Mouse (Mus musculus) myocyte (in vitro differentiated cells): ENCODE measurements around the gene Cbarp. TPM values are rescaled to one million over a fixed set of nuclear protein-coding genes. Genes with fewer than 3 reads are reported as not detected.

Experiments used
- H3K27me3 ChIP-seq: one replicate; pipeline ENCODE4 v1.6.1; 2011; ENCODE audit not compliant: control insufficient read depth, insufficient read depth, insufficient read length
- H3K36me3 ChIP-seq: one replicate; pipeline ENCODE4 v1.6.1; 2011; ENCODE audit not compliant: control insufficient read depth, insufficient read depth
- H3K4me2 ChIP-seq: one replicate; pipeline ENCODE4 v1.6.1; 2011; ENCODE audit warnings: low read depth, control low read depth
- H3K4me3 ChIP-seq: one replicate; pipeline ENCODE4 v1.5.1; 2011; ENCODE audit warnings: mild to moderate bottlenecking, control low read depth, moderate library complexity
- H3K79me2 ChIP-seq: one replicate; pipeline ENCODE4 v1.6.1; 2011; ENCODE audit not compliant: control insufficient read depth, insufficient read depth
- H3ac ChIP-seq: one replicate; pipeline ENCODE4 v1.6.1; 2011; ENCODE audit not compliant: control insufficient read depth, insufficient read length
- CEBPB ChIP-seq: IDR thresholded peaks from 2 replicates; pipeline ENCODE4 v1.6.1; 2011; ENCODE audit warnings: mild to moderate bottlenecking, moderate library complexity; ENCODE audit not compliant: poor library complexity, insufficient read depth, severe bottlenecking
- E2F4 ChIP-seq: IDR thresholded peaks from one replicate; pipeline ENCODE4 v1.6.1; 2011; ENCODE audit warnings: mild to moderate bottlenecking, control low read depth, moderate library complexity; ENCODE audit not compliant: insufficient read depth
- MAX ChIP-seq: IDR thresholded peaks from one replicate; pipeline ENCODE4 v1.6.1; 2011; ENCODE audit warnings: low read depth, mild to moderate bottlenecking, control low read depth
- MYOD1 ChIP-seq, 3 experiments: IDR thresholded peaks; one replicate each; pipeline ENCODE4 v1.6.1; 2011; ENCODE audit warnings: control low read depth in 2 of 3, low read depth in 2 of 3, mild to moderate bottlenecking in 2 of 3, moderate library complexity in 1 of 3; ENCODE audit not compliant: insufficient read length in 2 of 3, control insufficient read depth in 1 of 3
- MYOG ChIP-seq, 3 experiments: IDR thresholded peaks; one replicate each; pipeline ENCODE4 v1.6.1; 2011; ENCODE audit warnings: control low read depth in 2 of 3, low read depth in 2 of 3, mild to moderate bottlenecking in 2 of 3; ENCODE audit not compliant: insufficient read length in 2 of 3, control insufficient read depth in 1 of 3, insufficient read depth in 1 of 3
- POLR2A ChIP-seq: IDR thresholded peaks from one replicate; pipeline ENCODE4 v1.6.1; 2011; ENCODE audit warnings: low read depth, mild to moderate bottlenecking, control low read depth, moderate library complexity; ENCODE audit not compliant: insufficient read length
- POLR2AphosphoS2 ChIP-seq: IDR thresholded peaks from one replicate; pipeline ENCODE4 v1.6.1; 2011; ENCODE audit warnings: low read depth, control low read depth; ENCODE audit not compliant: insufficient read length
- REST ChIP-seq: IDR thresholded peaks from one replicate; pipeline ENCODE4 v1.6.1; 2011; ENCODE audit warnings: mild to moderate bottlenecking, control low read depth, moderate library complexity; ENCODE audit not compliant: insufficient read depth, insufficient read length
- SRF ChIP-seq: IDR thresholded peaks from one replicate; pipeline ENCODE4 v1.6.1; 2011; ENCODE audit warnings: low read depth; ENCODE audit not compliant: control insufficient read depth, insufficient read length
- TCF12 ChIP-seq: IDR thresholded peaks from one replicate; pipeline ENCODE4 v1.6.1; 2011; ENCODE audit warnings: mild to moderate bottlenecking, control low read depth; ENCODE audit not compliant: poor library complexity, insufficient read depth, severe bottlenecking
- TCF3 ChIP-seq: IDR thresholded peaks from one replicate; pipeline ENCODE4 v1.6.1; 2011; ENCODE audit warnings: low read depth, control low read depth; ENCODE audit not compliant: insufficient read length
- USF1 ChIP-seq: IDR thresholded peaks from one replicate; pipeline ENCODE4 v1.6.1; 2011; ENCODE audit warnings: low read depth, mild to moderate bottlenecking, control low read depth, moderate library complexity
- polyA plus RNA-seq: library from polyadenylated mRNA; unstranded; fragments of >200 nt; fragmentation: generic; extraction: Trizol; gene quantifications from one replicate; pipeline ENCODE4 v1.2.1, GENCODE M21; 2012; ENCODE audit warnings: missing spikeins

The Cbarp gene
- polyA plus RNA-seq, 1 experiment: 10.0 TPM

GRCm38 (mm10) chr10:80084817-80085487 lies 55.7 kb downstream of the Cbarp start:
- TF ChIP-seq REST: no peak
- TF ChIP-seq USF1: no peak
- no peak for TF ChIP-seq MYOG (IDR thresholded peaks at IDR 0.05; ENCODE audit: control insufficient read depth in 1 of 3, insufficient read depth in 1 of 3, insufficient read length in 2 of 3, low read depth in 2 of 3)
- no peak for TF ChIP-seq TCF12
- no peak for TF ChIP-seq MYOD1 (IDR thresholded peaks at IDR 0.05; ENCODE audit: control insufficient read depth in 1 of 3, insufficient read length in 2 of 3, low read depth in 2 of 3)
- TF ChIP-seq TCF3: no peak
- no peak for TF ChIP-seq SRF
- no peak for TF ChIP-seq CEBPB
- TF ChIP-seq E2F4: no peak
- no peak for TF ChIP-seq MAX
- Histone ChIP-seq H3K4me3 (no peak overlapping the region), H3K4me2 (no peak overlapping the region), H3ac (no peak overlapping the region), H3K79me2 (peaks cover 29% of the 10 kb centered on the region), H3K27me3 (no peaks in the 10 kb centered on the region), H3K36me3 (peaks cover 24% of the 10 kb centered on the region)

- H3K36me3 ChIP-seq: peaks cover 31% of the 10 kb centered on the region
- no peak overlapping the region for H3ac ChIP-seq
- no peaks in the 10 kb centered on the region for H3K79me2 ChIP-seq
- no peaks in the 10 kb centered on the region for H3K27me3 ChIP-seq
- TF ChIP-seq SRF (no peak), MAX (no peak), POLR2AphosphoS2 (no peak), POLR2A (no peak), TCF12 (no peak), MYOG (IDR thresholded peaks at IDR 0.05; ENCODE audit: control insufficient read depth in 1 of 3, insufficient read depth in 1 of 3, insufficient read length in 2 of 3, low read depth in 2 of 3) (no peak), CEBPB (no peak), MYOD1 (IDR thresholded peaks at IDR 0.05; ENCODE audit: control insufficient read depth in 1 of 3, insufficient read length in 2 of 3, low read depth in 2 of 3) (no peak)
- no peak overlapping the region for H3K4me3 ChIP-seq
- no peak overlapping the region for H3K4me2 ChIP-seq
Observed at GRCm38 (mm10) chr10:80081075-80081474, 59.6 kb downstream of the Cbarp start.

Other genes with a start within 250 kb of the Cbarp start
- not detected for gene Cfd, start 250.0 kb downstream of the Cbarp start, polyA plus RNA-seq
- gene Med16, start 231.9 kb downstream of the Cbarp start, polyA plus RNA-seq: 31.4 TPM
- gene Gm26602, start 230.0 kb downstream of the Cbarp start, polyA plus RNA-seq: not detected
- 0.59 TPM for gene Kiss1r, start 223.9 kb downstream of the Cbarp start, polyA plus RNA-seq
- 69.0 TPM for gene R3hdm4, start 219.6 kb downstream of the Cbarp start, polyA plus RNA-seq
- gene Arid3a, start 213.8 kb downstream of the Cbarp start, polyA plus RNA-seq: 1.2 TPM
- 35.1 TPM for gene Wdr18, start 180.7 kb downstream of the Cbarp start, polyA plus RNA-seq
- gene Grin3b, start 170.1 kb downstream of the Cbarp start, polyA plus RNA-seq: 0.73 TPM
- gene Tmem259, start 156.5 kb downstream of the Cbarp start, polyA plus RNA-seq: 152 TPM
- 109 TPM for gene Cnn2, start 152.3 kb downstream of the Cbarp start, polyA plus RNA-seq
- 15.6 TPM for gene Abca7, start 144.3 kb downstream of the Cbarp start, polyA plus RNA-seq
- 0.53 TPM for gene Arhgap45, start 124.2 kb downstream of the Cbarp start, polyA plus RNA-seq
- gene Polr2e, start 101.0 kb downstream of the Cbarp start, polyA plus RNA-seq: 209 TPM
- 1,278 TPM for gene Gpx4, start 93.7 kb downstream of the Cbarp start, polyA plus RNA-seq
- 44.6 TPM for gene Sbno2, start 35.3 kb downstream of the Cbarp start, polyA plus RNA-seq
- gene Stk11, start 25.0 kb downstream of the Cbarp start, polyA plus RNA-seq: 150 TPM
- gene Atp5d, start 2.2 kb downstream of the Cbarp start, polyA plus RNA-seq: 1,163 TPM
- 131 TPM for gene Midn, start 7.4 kb upstream of the Cbarp start, polyA plus RNA-seq
- 54.2 TPM for gene Cirbp, start 25.1 kb upstream of the Cbarp start, polyA plus RNA-seq
- 23.5 TPM for gene 1600002K03Rik, start 32.1 kb upstream of the Cbarp start, polyA plus RNA-seq
- 3.6 TPM for gene Efna2, start 38.6 kb upstream of the Cbarp start, polyA plus RNA-seq
- 30.7 TPM for gene Mum1, start 85.6 kb upstream of the Cbarp start, polyA plus RNA-seq
- 407 TPM for gene Ndufs7, start 108.3 kb upstream of the Cbarp start, polyA plus RNA-seq
- 162 TPM for gene Gamt, start 120.2 kb upstream of the Cbarp start, polyA plus RNA-seq
- 123 TPM for gene Dazap1, start 120.7 kb upstream of the Cbarp start, polyA plus RNA-seq
- gene Rps15, start 151.6 kb upstream of the Cbarp start, polyA plus RNA-seq: 4,761 TPM
- gene Apc2, start 155.1 kb upstream of the Cbarp start, polyA plus RNA-seq: 0.24 TPM
- gene 2310011J03Rik, start 179.7 kb upstream of the Cbarp start, polyA plus RNA-seq: 44.0 TPM
- 2.1 TPM for gene Pcsk4, start 188.7 kb upstream of the Cbarp start, polyA plus RNA-seq
- 25.7 TPM for gene Reep6, start 189.1 kb upstream of the Cbarp start, polyA plus RNA-seq
- 57.8 TPM for gene Adamtsl5, start 207.6 kb upstream of the Cbarp start, polyA plus RNA-seq
- gene Plk5, start 215.6 kb upstream of the Cbarp start, polyA plus RNA-seq: 0.05 TPM
- gene Mex3d, start 246.8 kb upstream of the Cbarp start, polyA plus RNA-seq: 29.6 TPM